Comparison of ENCODE assay signal across 10 mouse cellular contexts in the genomic region with DNA sequence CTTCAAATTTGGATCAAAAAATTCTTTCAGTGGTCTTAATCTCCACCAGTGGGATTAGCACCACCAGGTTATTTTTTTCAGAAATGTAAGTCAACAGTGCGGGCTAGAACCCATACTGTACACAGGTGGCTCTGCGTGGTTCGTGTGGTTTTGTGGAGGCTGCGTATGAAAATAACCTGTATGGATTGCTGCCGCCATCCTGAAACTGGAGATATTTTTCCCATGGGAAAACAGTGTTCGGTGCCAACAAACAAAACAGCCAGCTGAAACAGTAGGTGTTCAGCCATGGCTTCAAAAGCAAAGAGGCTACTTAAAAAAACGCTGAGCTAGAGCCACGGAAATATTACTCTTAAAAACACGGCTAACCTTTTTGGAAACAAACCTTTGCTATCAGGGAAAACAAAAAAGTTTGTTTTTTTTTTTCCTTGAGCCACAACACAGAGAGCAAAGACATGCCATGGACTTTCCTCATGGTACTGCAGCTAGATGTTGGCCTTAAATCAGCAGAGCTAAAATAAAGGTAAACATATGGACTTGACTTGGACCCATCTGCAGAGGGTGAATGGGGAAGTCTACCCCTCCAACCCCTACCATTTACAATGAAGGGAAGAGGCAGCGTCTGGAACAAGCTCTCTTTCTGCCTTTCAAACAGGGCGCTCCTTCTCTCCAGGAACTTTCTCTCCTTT. TPM values are rescaled to one million over a fixed set of nuclear protein-coding genes. Genes with fewer than 3 reads are reported as not detected.
DNase-seq lines count a peak whose midpoint lies in the region; ATAC-seq and TF ChIP-seq lines count a peak whose summit lies in the region.
"Had no signal": no experiment of that assay in that cellular context is flagged by ENCODE, and none has a peak within 500 bp of the region (broad histone marks: within the 10 kb centered on the region; RNA-seq: fewer than 3 reads in every experiment).

No protein-coding gene starts in this region.

- no peaks in the 10 kb centered on the region for H3K27me3 ChIP-seq in forebrain, embryonic 10.5 days (ENCODE audit: poor library complexity, severe bottlenecking)
- H3K27me3 ChIP-seq in limb, embryonic 14.5 days (ENCODE audit: control insufficient read depth, insufficient read depth, low read length), result no peaks in the 10 kb centered on the region

- 80% methylated on average over 11 of the region's 11 CpGs for WGBS in forebrain, embryonic 10.5 days
- 53% methylated on average over 11 of the region's 11 CpGs for WGBS in limb, embryonic 14.5 days

- peaks cover 17% of the 10 kb centered on the region for H3K36me3 ChIP-seq in forebrain, embryonic 10.5 days (replicated peaks)
- H3K36me3 ChIP-seq in limb, embryonic 14.5 days (ENCODE audit: control insufficient read depth, insufficient read depth, low read length), result no peaks in the 10 kb centered on the region

- TF ChIP-seq CTCF in layer of hippocampus, adult 2 months (conservative IDR thresholded peaks at IDR 0.05), result no peak

- ATAC-seq in limb, embryonic 14.5 days (ENCODE audit: low FRiP score, low read depth), result no peak

- no peak overlapping the region for H3K9ac ChIP-seq in limb, embryonic 14.5 days (ENCODE audit: low read depth, low read length, severe bottlenecking)
- H3K9ac ChIP-seq: liver, embryonic 14.5 days had no signal

- H3K27ac ChIP-seq in layer of hippocampus, adult 2 months, result peak overlapping the region; percentile 56
- H3K27ac ChIP-seq in forebrain, embryonic 10.5 days, result peak overlapping the region; percentile 65
- peak overlapping the region; percentile 88 for H3K27ac ChIP-seq in limb, embryonic 14.5 days (replicated peaks; ENCODE audit: low read depth, low read length)
- H3K27ac ChIP-seq: liver, embryonic 14.5 days had no signal

- H3K9me3 ChIP-seq in forebrain, embryonic 10.5 days, result peaks cover 5% of the 10 kb centered on the region; the same call in 1 of the 2 replicates
- H3K9me3 ChIP-seq in limb, embryonic 14.5 days (ENCODE audit: control insufficient read depth, low read length), result no peaks in the 10 kb centered on the region

- no peak overlapping the region for H3K4me3 ChIP-seq in layer of hippocampus, adult 2 months
- H3K4me3 ChIP-seq in forebrain, embryonic 10.5 days, result no peak overlapping the region
- H3K4me3 ChIP-seq in limb, embryonic 14.5 days (replicated peaks; ENCODE audit: low read length), result no peak overlapping the region

- TF ChIP-seq POLR2A in limb, embryonic 14.5 days (IDR thresholded peaks at IDR 0.05; ENCODE audit: borderline replicate concordance, extremely low read depth, insufficient read depth, insufficient read length), result no peak

- no peak for DNase-seq in layer of hippocampus, adult 2 months (ENCODE audit: low spot score in 2 of 2)
- DNase-seq in layer of hippocampus, postnatal 25 days (ENCODE audit: extremely low spot score in 1 of 2, low spot score in 1 of 2), result no peak
- peak; percentile 66 for DNase-seq in cerebellum, adult 9-11 months
- no peak for DNase-seq in forebrain, embryonic 10.5 days (ENCODE audit: extremely low spot score, low spot score)
- DNase-seq in limb, embryonic 14.5 days (ENCODE audit: low spot score), result no peak
- no peak for DNase-seq in adrenal gland, postnatal 14 days
- no peak for DNase-seq in urinary bladder, postnatal 14 days (ENCODE audit: low spot score)
- DNase-seq in ovary, postnatal 36 days (ENCODE audit: low spot score), result no peak
- DNase-seq: adrenal gland, postnatal 25 days had no signal

- 0 out of 2 replicates have a peak overlapping the region, but pooled peaks have one; percentile 4 for H3K4me2 ChIP-seq in limb, embryonic 14.5 days (replicated peaks; ENCODE audit: low read depth, low read length, severe bottlenecking)

- H3K4me1 ChIP-seq in forebrain, embryonic 10.5 days, result peaks cover 42% of the 10 kb centered on the region
- peaks cover 37% of the 10 kb centered on the region for H3K4me1 ChIP-seq in limb, embryonic 14.5 days (ENCODE audit: control insufficient read depth, insufficient read depth, low read length)

RNA-seq across cellular contexts. Expression of gene App, which starts 45.8 kb away (rescaled TPM):
- 1,000 to 10,000 TPM; 1,175 to 1,228 TPM for total RNA-seq in layer of hippocampus, adult 2 months (2021)
- 1,000 to 10,000 TPM; 1,211 to 1,267 TPM for total RNA-seq in layer of hippocampus, postnatal 25 days (2021)
- 86.1 and 91.3 TPM in 2 replicates for polyA plus RNA-seq in forebrain, embryonic 10.5 days (2016; fragmentation: Nextera tagmentation; extraction: Ambion mirVana)
- polyA plus RNA-seq in limb, embryonic 14.5 days (2012; rRNA removed), result 307 and 326 TPM in 2 replicates
- polyA plus RNA-seq in limb, embryonic 14.5 days (2014; fragmentation: Nextera tagmentation; extraction: Ambion mirVana), result 206 and 221 TPM in 2 replicates
- 299 and 320 TPM in 2 replicates for total RNA-seq in adrenal gland, postnatal 14 days (2021)
